In genomic region chr2:149836471-149837135, GRCm38 (mm10) we compare ENCODE assay signal across 31 mouse cellular contexts. TPM values are rescaled to one million over a fixed set of nuclear protein-coding genes. Genes with fewer than 3 reads are reported as not detected.
DNase-seq lines count a peak whose midpoint lies in the region; ATAC-seq lines count a peak whose summit lies in the region.
"Had no signal": no experiment of that assay in that cellular context is flagged by ENCODE, and none has a peak within 500 bp of the region (broad histone marks: within the 10 kb centered on the region; RNA-seq: fewer than 3 reads in every experiment).

No protein-coding gene starts in this region.

- no peaks in the 10 kb centered on the region for H3K36me3 ChIP-seq in embryonic facial prominence, embryonic 14.5 days (ENCODE audit: control insufficient read depth, insufficient read depth, low read length)
- H3K36me3 ChIP-seq in embryonic facial prominence, embryonic 10.5 days (replicated peaks) = no peaks in the 10 kb centered on the region
- H3K36me3 ChIP-seq: embryonic facial prominence, embryonic 12.5 days; forebrain, embryonic 10.5 days; heart, embryonic 12.5 days; heart, embryonic 15.5 days had no signal

- intact Hi-C loops in left cerebral cortex, postnatal 36 days (cut with DNase I) = no loop called here
- intact Hi-C loops in left cerebral cortex, postnatal 14 days (cut with DNase I) = no loop called here

- H3K27ac ChIP-seq in embryonic facial prominence, embryonic 14.5 days (replicated peaks; ENCODE audit: low read depth, low read length) = no peak overlapping the region
- no peak overlapping the region for H3K27ac ChIP-seq in embryonic facial prominence, embryonic 10.5 days (replicated peaks)
- H3K27ac ChIP-seq: embryonic facial prominence, embryonic 12.5 days; forebrain, embryonic 10.5 days; forebrain, embryonic 13.5 days; gastrocnemius, adult 2 months; heart, embryonic 15.5 days; hindbrain, embryonic 14.5 days; hindbrain, postnatal 0 days had no signal

- ATAC-seq in embryonic facial prominence, embryonic 14.5 days (ENCODE audit: low read depth) = no peak
- ATAC-seq: activated CD4-positive, CD25-positive, alpha-beta regulatory T cell, adult 4 months; forebrain, embryonic 13.5 days; forebrain, embryonic 16.5 days; hindbrain, postnatal 0 days; inflammation-experienced regulatory T-cells, adult 6 months; intestine, embryonic 16.5 days had no signal

- H3K4me3 ChIP-seq in embryonic facial prominence, embryonic 14.5 days (ENCODE audit: low read depth, low read length) = no peak overlapping the region
- no peak overlapping the region for H3K4me3 ChIP-seq in embryonic facial prominence, embryonic 10.5 days
- H3K4me3 ChIP-seq: embryonic facial prominence, embryonic 12.5 days; forebrain, embryonic 10.5 days; forebrain, embryonic 13.5 days; gastrocnemius, adult 2 months; heart, embryonic 12.5 days; heart, embryonic 15.5 days had no signal

- peak; percentile 11 for DNase-seq in embryonic facial prominence, embryonic 14.5 days (ENCODE audit: low spot score)
- DNase-seq in embryonic facial prominence, embryonic 10.5 days (ENCODE audit: low spot score) = no peak
- peak; percentile 22 for DNase-seq in heart, adult 11 months
- no peak for DNase-seq in heart, postnatal 4 days
- DNase-seq in left cerebral cortex, postnatal 36 days (ENCODE audit: low spot score in 2 of 2) = peak; percentile 24 to 25
- no peak for DNase-seq in left cerebral cortex, postnatal 14 days (ENCODE audit: low spot score in 2 of 2)
- peak; percentile 61 for DNase-seq in telencephalon, adult 2 months (ENCODE audit: low read depth, low spot score)
- DNase-seq in adrenal gland, postnatal 4 days (ENCODE audit: low spot score in 2 of 2) = no peak
- DNase-seq: adrenal gland, adult 8-10 months; adrenal gland, postnatal 25 days; cerebellum, adult 11-12 months; cerebellum, adult 8-10 months; cerebellum, postnatal 14 days; gastrocnemius, adult 2 months; gastrocnemius, postnatal 14 days; heart, adult 18-20 months; heart, postnatal 10 days; heart, postnatal 36 days had no signal

- no peaks in the 10 kb centered on the region for H3K4me1 ChIP-seq in embryonic facial prominence, embryonic 14.5 days (ENCODE audit: control insufficient read depth, insufficient read depth, low read length)
- H3K4me1 ChIP-seq in embryonic facial prominence, embryonic 10.5 days = peaks cover 7% of the 10 kb centered on the region; the same call in 1 of the 2 replicates
- H3K4me1 ChIP-seq: embryonic facial prominence, embryonic 12.5 days had no signal

- H3K4me2 ChIP-seq in embryonic facial prominence, embryonic 14.5 days (ENCODE audit: low read depth, low read length) = no peak overlapping the region
- H3K4me2 ChIP-seq: embryonic facial prominence, embryonic 12.5 days; forebrain, embryonic 13.5 days; heart, embryonic 12.5 days; heart, embryonic 15.5 days; hindbrain, embryonic 14.5 days had no signal

- H3K9ac ChIP-seq in embryonic facial prominence, embryonic 14.5 days (ENCODE audit: low read depth, low read length) = no peak overlapping the region
- H3K9ac ChIP-seq: embryonic facial prominence, embryonic 12.5 days; forebrain, embryonic 13.5 days; heart, embryonic 12.5 days; heart, embryonic 15.5 days; hindbrain, embryonic 14.5 days had no signal

- H3K9me3 ChIP-seq in embryonic facial prominence, embryonic 14.5 days (ENCODE audit: control insufficient read depth, low read length) = no peaks in the 10 kb centered on the region
- no peaks in the 10 kb centered on the region for H3K9me3 ChIP-seq in embryonic facial prominence, embryonic 10.5 days
- H3K9me3 ChIP-seq: embryonic facial prominence, embryonic 12.5 days; forebrain, embryonic 10.5 days; forebrain, embryonic 13.5 days; heart, embryonic 12.5 days; heart, embryonic 15.5 days had no signal

- 77% methylated on average over 2 of the region's 2 CpGs for WGBS in embryonic facial prominence, embryonic 14.5 days
- 79% methylated on average over 2 of the region's 2 CpGs for WGBS in embryonic facial prominence, embryonic 10.5 days

- H3K27me3 ChIP-seq in embryonic facial prominence, embryonic 14.5 days (replicated peaks; ENCODE audit: control insufficient read depth, insufficient read depth, low read length) = peaks cover 16% of the 10 kb centered on the region
- peaks cover 27% of the 10 kb centered on the region for H3K27me3 ChIP-seq in embryonic facial prominence, embryonic 10.5 days (replicated peaks; ENCODE audit: low read depth, poor library complexity, severe bottlenecking)

RNA-seq across cellular contexts. Expression of gene C530025M09Rik, which starts 5.6 kb away (rescaled TPM):
- not detected in 2 replicates for polyA plus RNA-seq in embryonic facial prominence, embryonic 14.5 days (2014; fragmentation: Nextera tagmentation; extraction: Ambion mirVana)
- not detected in 2 replicates for polyA plus RNA-seq in embryonic facial prominence, embryonic 10.5 days (2016; fragmentation: Nextera tagmentation; extraction: Ambion mirVana)
- total RNA-seq in heart, postnatal 4 days (2021) = not detected
- total RNA-seq in left cerebral cortex, postnatal 36 days (2021) = 1 to 10 TPM; 1.5 to 2.1 TPM
- total RNA-seq in left cerebral cortex, postnatal 14 days (2021) = 1 to 10 TPM; 2.1 to 3.7 TPM
- total RNA-seq in adrenal gland, postnatal 4 days (2021) = not detected
- total RNA-seq: adrenal gland, adult 8-10 months; adrenal gland, postnatal 25 days; ES-E14; gastrocnemius, adult 2 months; gastrocnemius, postnatal 14 days; gastrocnemius, postnatal 4 days; heart, adult 18-20 months; heart, postnatal 10 days; heart, postnatal 36 days; hindbrain, postnatal 0 days had no signal
- polyA plus RNA-seq: activated CD4-positive, CD25-positive, alpha-beta regulatory T cell, adult 4 months; heart, embryonic 15.5 days; inflammation-experienced regulatory T-cells, adult 6 months; intestine, embryonic 16.5 days had no signal

RNA-seq across cellular contexts. Expression of gene Syndig1, which starts 7.6 kb away (rescaled TPM):
- polyA plus RNA-seq in embryonic facial prominence, embryonic 14.5 days (2014; fragmentation: Nextera tagmentation; extraction: Ambion mirVana) = 6.9 and 7.4 TPM in 2 replicates
- polyA plus RNA-seq in embryonic facial prominence, embryonic 10.5 days (2016; fragmentation: Nextera tagmentation; extraction: Ambion mirVana) = 0.93 and 2.4 TPM in 2 replicates
- under 1 TPM; 0.54 to 0.55 TPM for total RNA-seq in heart, postnatal 4 days (2021)
- total RNA-seq in left cerebral cortex, postnatal 36 days (2021) = 10 to 100 TPM; 59.2 to 67.5 TPM
- 10 to 100 TPM; 58.4 to 86.1 TPM for total RNA-seq in left cerebral cortex, postnatal 14 days (2021)
- total RNA-seq in adrenal gland, postnatal 4 days (2021) = 1 to 10 TPM; 2.9 to 3.5 TPM
- total RNA-seq: gastrocnemius, adult 2 months had no signal

Comparison
In these comparisons a context has a peak if more than half of its experiments do, and no peak if none do; other contexts are left out.
1. DNase-seq: peak in embryonic facial prominence, embryonic 14.5 days (single experiment), heart, adult 11 months (single experiment), left cerebral cortex, postnatal 36 days (2 of 2) and telencephalon, adult 2 months (single experiment); none in embryonic facial prominence, embryonic 10.5 days (single experiment), heart, postnatal 4 days (single experiment), left cerebral cortex, postnatal 14 days (0 of 2) and adrenal gland, postnatal 4 days (0 of 2).
2. RNA of gene Syndig1, which starts 7.6 kb away (total RNA-seq): 58.4 to 86.1 TPM in left cerebral cortex, postnatal 14 days and 59.2 to 67.5 TPM in left cerebral cortex, postnatal 36 days; 2.9 to 3.5 TPM in adrenal gland, postnatal 4 days and 0.54 to 0.55 TPM in heart, postnatal 4 days; every median in the first group is over 10 times any median in the second.